Mouse (Mus musculus): ENCODE results near the gene Slc51a. TPM values are rescaled to one million over a fixed set of nuclear protein-coding genes. Genes with fewer than 3 reads are reported as not detected.

Gene Slc51a
- polyA plus RNA-seq, 1 experiment from 2014 or later = 0.14 TPM

DNA sequence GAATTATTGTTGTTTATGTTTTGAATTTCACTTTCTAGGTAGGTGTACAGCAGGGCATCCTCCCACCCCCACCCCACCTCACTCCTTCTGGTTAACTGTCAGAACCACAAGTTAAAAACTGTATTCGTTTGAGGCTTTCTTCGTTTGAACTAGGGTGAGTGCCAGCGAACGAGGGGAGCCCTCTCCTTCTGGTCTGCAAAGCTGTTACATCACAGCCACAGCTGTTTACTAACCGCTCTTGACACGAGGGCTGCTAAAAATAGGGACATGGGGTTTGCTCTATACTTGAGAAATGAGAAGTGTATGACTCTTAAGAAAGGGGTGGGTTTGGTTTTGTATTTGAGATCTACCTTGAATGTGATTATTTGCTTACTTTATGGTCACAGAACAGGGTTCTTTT, 53.6 kb downstream of the Slc51a start:
- no peak for ATAC-seq (ENCODE audit: low FRiP score)
- 66% methylated on average over 6 of the region's 6 CpGs for WGBS
- no peaks in the 10 kb centered on the region for H3K9me3 ChIP-seq (replicated peaks)
- no peak overlapping the region for H3K4me3 ChIP-seq
- no peak overlapping the region for H3K4me2 ChIP-seq (replicated peaks)
- no peaks in the 10 kb centered on the region for H3K36me3 ChIP-seq
- no peaks in the 10 kb centered on the region for H3K27me3 ChIP-seq
- H3K9ac ChIP-seq = no peak overlapping the region
- peaks cover 11% of the 10 kb centered on the region for H3K4me1 ChIP-seq
- H3K27ac ChIP-seq = no peak overlapping the region

DNA sequence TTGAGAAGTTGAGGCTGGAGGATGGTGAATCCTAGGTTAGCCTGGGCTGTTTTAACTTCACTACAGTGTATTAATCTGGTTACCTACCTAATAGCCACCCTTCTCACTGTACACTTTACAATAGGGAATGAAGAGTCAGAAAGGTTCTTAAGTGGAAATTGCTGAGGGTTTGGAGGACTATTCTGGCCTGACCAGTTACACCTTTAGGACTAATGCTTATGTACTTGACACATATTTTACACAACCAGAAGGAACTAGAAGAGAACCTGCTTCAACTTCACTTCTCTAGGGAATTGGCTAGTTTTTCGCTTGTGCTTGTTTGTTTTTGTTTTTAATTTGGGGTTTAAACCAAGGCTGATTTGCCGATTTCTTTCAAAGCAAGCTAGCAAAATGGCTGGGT, 54.5 kb downstream of the Slc51a start:
- Histone ChIP-seq H3K4me2 (replicated peaks) (no peak overlapping the region), H3K4me1 (peaks cover 11% of the 10 kb centered on the region), H3K27me3 (no peaks in the 10 kb centered on the region), H3K36me3 (no peaks in the 10 kb centered on the region), H3K9me3 (replicated peaks) (no peaks in the 10 kb centered on the region), H3K27ac (no peak overlapping the region), H3K4me3 (no peak overlapping the region), H3K9ac (no peak overlapping the region)
- no peak for ATAC-seq (ENCODE audit: low FRiP score)
- WGBS = 84% methylated on average over 2 of the region's 2 CpGs

DNA sequence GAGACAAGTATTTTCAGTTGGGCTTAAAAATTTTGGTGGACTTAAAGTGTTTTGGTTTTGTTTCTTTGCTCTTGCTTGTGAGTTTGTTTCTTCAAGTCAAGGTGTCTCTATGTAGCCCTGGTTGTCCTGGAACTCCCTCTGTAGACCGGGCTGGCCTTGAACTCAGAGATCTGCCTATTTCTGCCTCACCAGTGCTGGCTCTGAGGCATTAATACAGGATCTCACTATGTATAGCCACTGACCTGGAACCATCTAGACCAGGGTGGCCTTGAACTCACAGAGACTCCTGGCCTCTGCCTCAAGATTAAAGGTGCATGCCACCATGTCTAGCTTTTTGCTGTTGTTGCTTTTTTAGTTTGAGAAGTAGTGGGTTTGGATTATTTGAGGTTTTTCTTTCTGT, 55.8 kb downstream of the Slc51a start:
- H3K27ac ChIP-seq = no peak overlapping the region
- H3K4me1 ChIP-seq = peaks cover 11% of the 10 kb centered on the region
- no peaks in the 10 kb centered on the region for H3K27me3 ChIP-seq
- peak overlapping the region; percentile 92 for H3K4me2 ChIP-seq (replicated peaks)
- 90% methylated on average over 1 of the region's 1 CpGs for WGBS
- H3K9ac ChIP-seq = peak overlapping the region; percentile 82; the same call in 1 of the 2 replicates
- 0 out of 2 replicates have a peak overlapping the region, but pooled peaks have one; percentile 83 for H3K4me3 ChIP-seq
- no peaks in the 10 kb centered on the region for H3K36me3 ChIP-seq
- no peak for ATAC-seq (ENCODE audit: low FRiP score)
- H3K9me3 ChIP-seq (replicated peaks) = no peaks in the 10 kb centered on the region

DNA sequence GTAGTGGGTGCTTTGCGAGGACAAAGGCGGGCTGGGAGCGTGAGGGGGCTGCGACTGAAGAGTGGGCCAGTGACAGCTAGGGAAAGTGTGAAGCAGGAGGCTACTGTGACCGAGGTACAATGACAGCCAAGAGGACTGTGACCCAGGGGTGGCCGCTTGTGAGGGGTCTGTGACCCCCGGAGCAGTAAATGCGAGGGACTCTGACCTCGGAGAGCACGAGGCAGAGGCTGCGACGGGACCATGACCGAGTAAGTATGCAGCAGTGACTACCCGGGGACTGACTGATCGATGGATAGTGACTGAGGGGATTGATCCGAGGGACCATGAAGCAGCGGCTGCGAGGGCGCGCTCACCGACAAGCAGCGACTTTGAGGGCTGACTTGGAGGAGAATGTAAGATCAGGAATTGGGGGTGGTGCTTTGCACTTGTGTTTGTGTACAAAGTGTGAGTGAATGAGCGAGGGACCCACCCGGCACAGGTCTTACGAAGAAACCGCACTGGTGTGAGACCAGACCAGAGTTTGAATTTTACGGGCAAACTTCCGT, 56.6 kb downstream of the Slc51a start:
- Histone ChIP-seq H3K36me3 (no peaks in the 10 kb centered on the region), H3K9me3 (replicated peaks) (no peaks in the 10 kb centered on the region), H3K4me3 (peak overlapping the region; percentile 83), H3K4me2 (replicated peaks) (peak overlapping the region; percentile 92), H3K27me3 (no peaks in the 10 kb centered on the region), H3K9ac (peak overlapping the region; percentile 82), H3K4me1 (peaks cover 11% of the 10 kb centered on the region), H3K27ac (peak overlapping the region; percentile 94)
- no peak; the same call in 1 of the 2 replicates for ATAC-seq (ENCODE audit: low FRiP score)
- 3% methylated on average over 28 of the region's 28 CpGs for WGBS

DNA sequence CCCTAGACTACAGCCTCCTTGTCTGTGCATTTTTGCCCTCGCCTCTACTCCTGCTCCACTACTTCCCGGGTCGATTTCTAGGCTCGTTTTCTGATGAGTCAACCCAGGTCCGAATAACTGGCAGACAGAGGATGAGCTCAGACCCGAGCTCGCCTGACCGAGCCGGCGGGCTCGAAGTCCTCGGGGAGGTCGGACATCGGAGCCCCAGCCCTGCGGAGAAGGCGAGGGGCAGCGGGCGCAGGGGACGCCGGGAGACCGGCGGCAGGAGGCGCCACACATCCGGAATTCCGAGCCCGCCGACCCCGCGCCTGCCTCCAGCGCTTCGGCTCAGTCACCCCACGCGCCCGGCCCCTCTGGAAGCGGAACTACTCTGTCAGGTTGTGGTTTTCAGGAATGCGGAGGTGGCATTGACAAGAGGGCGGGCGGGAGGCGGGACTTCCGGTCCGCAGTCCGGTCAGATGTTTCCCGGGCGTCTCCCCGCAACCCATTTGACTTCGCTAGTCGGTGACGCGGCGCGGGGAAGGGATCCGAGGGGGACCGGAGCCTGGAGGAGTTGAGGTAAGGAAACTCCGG, 57.1 kb downstream of the Slc51a start, which contains the start of gene Pcyt1a:
Gene Pcyt1a, plus strand, starts transcription at position 448 of the 573 bp plus-strand sequence.
- Histone ChIP-seq H3K36me3 (no peaks in the 10 kb centered on the region), H3K4me3 (peak within 1 kb of the TSS; percentile 83), H3K9ac (peak within 1 kb of the TSS; percentile 82), H3K4me2 (replicated peaks) (peak within 1 kb of the TSS; percentile 92), H3K27ac (peak within 1 kb of the TSS; percentile 94), H3K4me1 (peaks cover 11% of the 10 kb centered on the region), H3K9me3 (replicated peaks) (no peaks in the 10 kb centered on the region), H3K27me3 (no peaks in the 10 kb centered on the region)
- peak; percentile 99 for ATAC-seq (ENCODE audit: low FRiP score)
- WGBS = under 1% methylated on average over 54 of the region's 54 CpGs

DNA sequence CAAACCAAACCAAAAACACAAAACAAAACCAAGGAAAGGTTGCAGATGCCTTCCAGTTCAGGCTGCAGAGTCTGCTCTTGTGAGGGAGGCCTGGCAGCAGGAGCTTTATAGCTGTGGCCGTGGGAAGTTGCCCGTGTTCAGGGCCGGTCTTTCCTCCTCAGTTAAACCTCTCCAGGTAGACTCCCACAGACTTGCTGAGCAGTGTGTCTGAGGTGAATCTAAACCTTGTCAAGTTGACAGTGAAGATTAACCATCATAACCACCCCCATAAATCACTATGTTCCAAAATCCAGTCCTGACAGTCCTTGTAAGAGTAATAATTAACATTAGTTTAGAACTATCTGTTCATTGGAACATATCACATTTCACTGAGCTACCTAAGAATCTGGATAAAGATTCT, 60.2 kb downstream of the Slc51a start:
- Histone ChIP-seq H3K9me3 (replicated peaks) (no peaks in the 10 kb centered on the region), H3K27ac (no peak overlapping the region), H3K27me3 (no peaks in the 10 kb centered on the region), H3K36me3 (no peaks in the 10 kb centered on the region), H3K9ac (no peak overlapping the region), H3K4me2 (replicated peaks) (no peak overlapping the region), H3K4me1 (peaks cover 11% of the 10 kb centered on the region), H3K4me3 (no peak overlapping the region)
- no peak for ATAC-seq (ENCODE audit: low FRiP score)
- WGBS = 87% methylated on average over 3 of the region's 3 CpGs

Other genes starting within 250 kb of the Slc51a start
- 26.1 and 28.4 TPM in 2 replicates for gene Fbxo45, start 240.7 kb downstream of the Slc51a start, polyA plus RNA-seq (2016; fragmentation: Nextera tagmentation; extraction: Ambion mirVana)
- gene Wdr53, start 240.7 kb downstream of the Slc51a start, polyA plus RNA-seq (2016; fragmentation: Nextera tagmentation; extraction: Ambion mirVana) = 17.1 and 18.5 TPM in 2 replicates
- 0.14 TPM in 1 of 2 replicates, not detected in the other for gene Smco1, start 216.4 kb downstream of the Slc51a start, polyA plus RNA-seq (2016; fragmentation: Nextera tagmentation; extraction: Ambion mirVana)
- 32.7 and 33.9 TPM in 2 replicates for gene Rnf168, start 210.4 kb downstream of the Slc51a start, polyA plus RNA-seq (2016; fragmentation: Nextera tagmentation; extraction: Ambion mirVana)
- gene Ubxn7, start 155.6 kb downstream of the Slc51a start, polyA plus RNA-seq (2016; fragmentation: Nextera tagmentation; extraction: Ambion mirVana) = 31.6 and 34.0 TPM in 2 replicates
- gene Tm4sf19, start 87.4 kb downstream of the Slc51a start, polyA plus RNA-seq (2016; fragmentation: Nextera tagmentation; extraction: Ambion mirVana) = not detected in 2 replicates
- gene Tctex1d2, start 68.2 kb downstream of the Slc51a start, polyA plus RNA-seq (2016; fragmentation: Nextera tagmentation; extraction: Ambion mirVana) = 27.6 and 29.8 TPM in 2 replicates
- 47.5 and 48.6 TPM in 2 replicates for gene Pcyt1a, start 57.0 kb downstream of the Slc51a start, polyA plus RNA-seq (2016; fragmentation: Nextera tagmentation; extraction: Ambion mirVana)
- gene Zdhhc19, start 8.4 kb upstream of the Slc51a start, polyA plus RNA-seq (2016; fragmentation: Nextera tagmentation; extraction: Ambion mirVana) = not detected in 2 replicates
- 44.4 and 55.4 TPM in 2 replicates for gene Tfrc, start 121.0 kb upstream of the Slc51a start, polyA plus RNA-seq (2016; fragmentation: Nextera tagmentation; extraction: Ambion mirVana)
- 15.6 and 17.2 TPM in 2 replicates for gene Tnk2, start 156.0 kb upstream of the Slc51a start, polyA plus RNA-seq (2016; fragmentation: Nextera tagmentation; extraction: Ambion mirVana)
- 0.27 and 0.35 TPM in 2 replicates for gene Muc4, start 248.0 kb upstream of the Slc51a start, polyA plus RNA-seq (2016; fragmentation: Nextera tagmentation; extraction: Ambion mirVana)